Mouse (Mus musculus) lung, adult 2 months (tissue): ENCODE results near the gene Lmna.

Source experiments
- CTCF ChIP-seq: fragments of 200-500 bp; IDR thresholded peaks from 2 replicates; pipeline ENCODE4 v1.5.1; 2011; ENCODE audit warnings: mild to moderate bottlenecking, low read length, control low read depth; ENCODE audit not compliant: insufficient read depth
- POLR2A ChIP-seq: fragments of 200-500 bp; IDR thresholded peaks from 2 replicates; pipeline ENCODE4 v1.6.1; 2011; ENCODE audit warnings: low read depth, mild to moderate bottlenecking, control low read depth, low read length, borderline replicate concordance; ENCODE audit errors: extremely low read depth

GRCm38 (mm10) chr3:88535527-88535926, 25.8 kb upstream of the Lmna start:
- TF ChIP-seq POLR2A (no peak), CTCF (no peak)
